Mouse (Mus musculus): ENCODE measurements around the gene Acot2.
A peak's percentile ranks its signal among the peaks of the same experiment; 100 is the strongest.

The Acot2 gene

DNA sequence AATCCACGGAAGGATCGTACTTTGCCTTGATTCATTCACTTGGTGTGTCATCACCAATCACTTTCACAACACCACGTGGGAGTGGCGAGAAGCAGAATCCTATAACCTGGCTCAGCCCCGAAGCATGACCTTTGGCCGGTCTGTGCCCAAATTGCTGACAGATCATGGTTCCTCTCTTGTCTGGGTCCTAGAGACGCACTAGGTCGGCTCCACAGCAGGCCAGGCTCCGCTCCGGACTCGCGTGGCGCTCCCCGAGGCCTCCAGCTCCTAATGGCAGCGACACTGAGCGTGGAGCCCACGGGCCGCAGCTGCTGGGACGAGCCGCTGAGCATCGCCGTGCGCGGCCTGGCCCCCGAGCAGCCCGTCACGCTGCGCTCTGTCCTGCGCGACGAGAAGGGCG lies 50.6 kb downstream of the Acot2 start, which contains the start of gene Acot4:
Gene Acot4 (plus strand): TSS at position 139 of the 400 bp plus-strand sequence.
- DNase-seq (ENCODE audit: low spot score): peak; percentile 2

DNA sequence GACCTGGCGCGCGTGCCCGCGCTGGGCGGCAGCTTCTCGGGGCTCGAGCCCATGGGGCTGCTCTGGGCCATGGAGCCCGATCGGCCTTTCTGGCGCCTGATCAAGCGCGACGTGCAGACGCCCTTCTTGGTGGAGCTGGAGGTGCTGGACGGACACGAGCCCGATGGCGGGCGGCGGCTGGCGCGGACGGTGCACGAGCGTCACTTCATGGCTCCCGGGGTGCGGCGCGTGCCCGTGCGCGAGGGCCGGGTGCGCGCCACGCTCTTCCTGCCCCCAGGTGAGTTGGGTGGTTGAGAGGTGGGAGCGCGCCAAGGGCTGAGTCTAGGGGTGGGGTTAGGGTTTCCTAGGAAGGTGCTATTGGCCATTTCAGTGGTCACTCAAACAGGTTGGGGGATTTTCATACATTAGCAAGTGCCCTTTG lies 51.0 kb downstream of the Acot2 start, which contains the start of gene Gm49366:
Gene Gm49366 (plus strand): TSS at position 245 of the 421 bp plus-strand sequence.
- DNase-seq (ENCODE audit: low spot score): peak; percentile 8

DNA sequence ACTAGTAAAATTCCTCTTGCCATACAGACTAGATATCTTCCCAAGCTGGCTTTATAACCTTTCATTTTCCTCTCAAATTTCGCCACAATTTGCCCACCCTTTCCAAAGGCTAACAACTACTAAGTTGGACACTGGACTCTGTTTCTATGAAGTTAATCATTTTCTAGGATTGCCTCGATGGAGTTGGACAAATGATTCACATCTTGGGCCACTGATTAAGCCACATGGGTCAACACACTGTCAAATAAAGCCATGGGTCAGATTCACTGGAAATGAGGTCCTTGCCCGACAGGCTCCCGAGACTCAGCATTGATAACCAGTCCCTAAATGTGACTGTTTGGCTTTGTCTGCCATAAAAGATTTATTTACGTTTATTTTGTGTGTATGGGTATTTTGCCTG lies 54.6 kb downstream of the Acot2 start:
- DNase-seq (ENCODE audit: low spot score): no peak
